Mouse (Mus musculus) megakaryocyte, embryonic 14.5 days (primary cell): ENCODE data around the gene Tmem269.

ENCODE experiments used
- FLI1 ChIP-seq: IDR thresholded peaks from 2 replicates; pipeline ENCODE4 v1.6.1; 2012; ENCODE audit warnings: low read length, inconsistent platforms, mixed read lengths
- GATA1 ChIP-seq: IDR thresholded peaks from 3 replicates; pipeline ENCODE4 v1.6.1; 2012; ENCODE audit warnings: mixed read lengths, low read length, inconsistent platforms, borderline replicate concordance

DNA sequence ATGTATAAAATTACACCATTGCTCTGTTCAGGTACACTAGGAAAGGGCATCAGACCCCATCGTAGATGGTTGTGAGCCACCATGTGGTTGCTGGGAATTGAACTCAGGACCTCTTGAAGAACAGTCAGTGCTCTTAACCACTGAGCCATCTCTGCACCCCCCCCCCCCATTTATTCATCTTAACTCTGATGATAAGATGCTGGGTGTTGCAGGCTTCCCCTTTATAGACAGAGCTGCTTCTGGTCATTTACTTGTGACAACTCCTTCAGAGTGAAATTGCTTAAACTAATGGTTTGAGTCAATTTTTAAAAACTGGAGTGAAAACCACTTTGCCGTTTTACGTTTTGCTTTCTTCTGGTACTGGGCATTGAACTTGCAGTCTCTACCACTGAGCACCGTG is 25.3 kb downstream of the Tmem269 start:
- TF ChIP-seq GATA1: no peak
- no peak for TF ChIP-seq FLI1
